Mouse (Mus musculus): ENCODE measurements around the gene Fam49a. TPM values are rescaled to one million over a fixed set of nuclear protein-coding genes. Genes with fewer than 3 reads are reported as not detected.
A peak's percentile ranks its signal among the peaks of the same experiment; 100 is the strongest.
"Not testable (repeated sequence)": the region's sequence is repeated elsewhere in the genome, so short reads cannot be mapped to it uniquely, and the experiment has no call there.

The Fam49a gene
- polyA plus RNA-seq, 1 experiment from 2014 or later: 6.8 TPM

- no peak overlapping the region for H3K4me3 ChIP-seq (replicated peaks)
- 62% methylated on average over 3 of the region's 3 CpGs for WGBS
- H3K36me3 ChIP-seq: no peaks in the 10 kb centered on the region
- H3K9me3 ChIP-seq (replicated peaks): no peaks in the 10 kb centered on the region
- H3K4me2 ChIP-seq: no peak overlapping the region
- no peak overlapping the region for H3K9ac ChIP-seq
- no peak for ATAC-seq (replicated peaks; ENCODE audit: low FRiP score)
- no peaks in the 10 kb centered on the region for H3K27me3 ChIP-seq
- H3K27ac ChIP-seq: no peak overlapping the region
- no peaks in the 10 kb centered on the region for H3K4me1 ChIP-seq
Observed at GRCm38 (mm10) chr12:12239502-12239901, 22.4 kb upstream of the Fam49a start.

GRCm38 (mm10) chr12:12243148-12243547 lies 18.8 kb upstream of the Fam49a start:
- Histone ChIP-seq H3K27ac (no peak overlapping the region), H3K9me3 (replicated peaks) (no peaks in the 10 kb centered on the region), H3K4me3 (replicated peaks) (no peak overlapping the region), H3K36me3 (no peaks in the 10 kb centered on the region), H3K9ac (no peak overlapping the region), H3K27me3 (no peaks in the 10 kb centered on the region), H3K4me2 (no peak overlapping the region), H3K4me1 (no peaks in the 10 kb centered on the region)
- no peak for ATAC-seq (replicated peaks; ENCODE audit: low FRiP score)
- WGBS: 68% methylated on average over 3 of the region's 3 CpGs

GRCm38 (mm10) chr12:12247023-12247422 lies 14.9 kb upstream of the Fam49a start:
- not testable (repeated sequence) for H3K4me3 ChIP-seq (replicated peaks); H3K9me3 ChIP-seq (replicated peaks); H3K27me3 ChIP-seq; H3K4me1 ChIP-seq; ATAC-seq (replicated peaks; ENCODE audit: low FRiP score); H3K36me3 ChIP-seq; H3K9ac ChIP-seq; H3K27ac ChIP-seq; H3K4me2 ChIP-seq
- 90% methylated on average over 4 of the region's 4 CpGs for WGBS

- H3K4me2 ChIP-seq: no peak overlapping the region
- 46% methylated on average over 2 of the region's 2 CpGs for WGBS
- no peaks in the 10 kb centered on the region for H3K27me3 ChIP-seq
- H3K27ac ChIP-seq: no peak overlapping the region
- no peaks in the 10 kb centered on the region for H3K4me1 ChIP-seq
- H3K36me3 ChIP-seq: no peaks in the 10 kb centered on the region
- no peak overlapping the region for H3K4me3 ChIP-seq (replicated peaks)
- ATAC-seq (replicated peaks; ENCODE audit: low FRiP score): no peak
- H3K9me3 ChIP-seq (replicated peaks): no peaks in the 10 kb centered on the region
- no peak overlapping the region for H3K9ac ChIP-seq
Observed at GRCm38 (mm10) chr12:12249521-12249920, 12.4 kb upstream of the Fam49a start.

- Histone ChIP-seq H3K36me3 (no peaks in the 10 kb centered on the region), H3K4me2 (no peak overlapping the region), H3K9me3 (replicated peaks) (no peaks in the 10 kb centered on the region), H3K27ac (no peak overlapping the region), H3K4me1 (no peaks in the 10 kb centered on the region), H3K4me3 (replicated peaks) (no peak overlapping the region), H3K9ac (no peak overlapping the region), H3K27me3 (no peaks in the 10 kb centered on the region; the same call in 1 of the 2 replicates)
- WGBS: 33% methylated on average over 5 of the region's 5 CpGs
- no peak for ATAC-seq (replicated peaks; ENCODE audit: low FRiP score)
Observed at GRCm38 (mm10) chr12:12253526-12253925, 8.4 kb upstream of the Fam49a start.

- no peak for ATAC-seq (replicated peaks; ENCODE audit: low FRiP score)
- Histone ChIP-seq H3K36me3 (no peaks in the 10 kb centered on the region), H3K4me2 (no peak overlapping the region), H3K4me3 (replicated peaks) (no peak overlapping the region), H3K4me1 (no peaks in the 10 kb centered on the region), H3K9ac (no peak overlapping the region), H3K9me3 (replicated peaks) (no peaks in the 10 kb centered on the region), H3K27ac (no peak overlapping the region), H3K27me3 (no peaks in the 10 kb centered on the region; the same call in 1 of the 2 replicates)
- 90% methylated on average over 4 of the region's 4 CpGs for WGBS
Observed at GRCm38 (mm10) chr12:12254139-12254538, 7.8 kb upstream of the Fam49a start.

- H3K4me3 ChIP-seq (replicated peaks): peak overlapping the region; percentile 77; the same call in 1 of the 2 replicates
- H3K9me3 ChIP-seq (replicated peaks): no peaks in the 10 kb centered on the region
- no peaks in the 10 kb centered on the region for H3K27me3 ChIP-seq
- no peaks in the 10 kb centered on the region for H3K36me3 ChIP-seq
- H3K4me2 ChIP-seq: peak overlapping the region; percentile 92
- WGBS: 74% methylated on average over 9 of the region's 9 CpGs
- ATAC-seq (replicated peaks; ENCODE audit: low FRiP score): peak; percentile 34
- no peak overlapping the region for H3K27ac ChIP-seq
- no peak overlapping the region for H3K9ac ChIP-seq
- peaks cover 18% of the 10 kb centered on the region for H3K4me1 ChIP-seq
Observed at GRCm38 (mm10) chr12:12260979-12261960, 669 bp upstream of the Fam49a start.

GRCm38 (mm10) chr12:12263371-12263791 lies 1.4 kb downstream of the Fam49a start:
- no peaks in the 10 kb centered on the region for H3K27me3 ChIP-seq
- H3K36me3 ChIP-seq: no peaks in the 10 kb centered on the region
- peak overlapping the region; percentile 92 for H3K4me2 ChIP-seq
- H3K9ac ChIP-seq: no peak overlapping the region
- peak; percentile 9; the same call in 1 of the 2 replicates for ATAC-seq (replicated peaks; ENCODE audit: low FRiP score)
- peak overlapping the region; percentile 77 for H3K4me3 ChIP-seq (replicated peaks)
- no peaks in the 10 kb centered on the region for H3K9me3 ChIP-seq (replicated peaks)
- peaks cover 18% of the 10 kb centered on the region for H3K4me1 ChIP-seq
- no peak overlapping the region for H3K27ac ChIP-seq
- WGBS: 0% methylated on average over 1 of the region's 1 CpGs

GRCm38 (mm10) chr12:12264151-12264550 lies 2.2 kb downstream of the Fam49a start:
- Histone ChIP-seq H3K4me1 (peaks cover 18% of the 10 kb centered on the region), H3K9ac (no peak overlapping the region), H3K9me3 (replicated peaks) (no peaks in the 10 kb centered on the region), H3K4me2 (no peak overlapping the region), H3K27ac (no peak overlapping the region), H3K36me3 (no peaks in the 10 kb centered on the region), H3K4me3 (replicated peaks) (no peak overlapping the region), H3K27me3 (no peaks in the 10 kb centered on the region)
- 71% methylated on average over 5 of the region's 5 CpGs for WGBS
- no peak for ATAC-seq (replicated peaks; ENCODE audit: low FRiP score)

- H3K9me3 ChIP-seq (replicated peaks): no peaks in the 10 kb centered on the region
- peaks cover 18% of the 10 kb centered on the region for H3K4me1 ChIP-seq
- H3K9ac ChIP-seq: no peak overlapping the region
- H3K4me2 ChIP-seq: no peak overlapping the region
- no peak for ATAC-seq (replicated peaks; ENCODE audit: low FRiP score)
- no peaks in the 10 kb centered on the region for H3K36me3 ChIP-seq
- no peaks in the 10 kb centered on the region for H3K27me3 ChIP-seq
- WGBS: 47% methylated on average over 1 of the region's 1 CpGs
- H3K27ac ChIP-seq: no peak overlapping the region
- no peak overlapping the region for H3K4me3 ChIP-seq (replicated peaks)
Observed at GRCm38 (mm10) chr12:12266552-12266951, 4.6 kb downstream of the Fam49a start.

GRCm38 (mm10) chr12:12270495-12270894 lies 8.6 kb downstream of the Fam49a start:
- no peaks in the 10 kb centered on the region for H3K4me1 ChIP-seq
- H3K9me3 ChIP-seq (replicated peaks): no peaks in the 10 kb centered on the region
- ATAC-seq (replicated peaks; ENCODE audit: low FRiP score): no peak
- H3K4me3 ChIP-seq (replicated peaks): no peak overlapping the region
- no peak overlapping the region for H3K9ac ChIP-seq
- no peaks in the 10 kb centered on the region for H3K36me3 ChIP-seq
- WGBS: 83% methylated on average over 3 of the region's 3 CpGs
- no peak overlapping the region for H3K4me2 ChIP-seq
- no peak overlapping the region for H3K27ac ChIP-seq
- H3K27me3 ChIP-seq: no peaks in the 10 kb centered on the region

- Histone ChIP-seq H3K9ac (no peak overlapping the region), H3K36me3 (no peaks in the 10 kb centered on the region), H3K4me2 (no peak overlapping the region), H3K9me3 (replicated peaks) (no peaks in the 10 kb centered on the region), H3K27me3 (no peaks in the 10 kb centered on the region), H3K4me3 (replicated peaks) (no peak overlapping the region), H3K4me1 (no peaks in the 10 kb centered on the region), H3K27ac (no peak overlapping the region)
- no peak for ATAC-seq (replicated peaks; ENCODE audit: low FRiP score)
- 31% methylated on average over 6 of the region's 6 CpGs for WGBS
Observed at GRCm38 (mm10) chr12:12274115-12274514, 12.2 kb downstream of the Fam49a start.

Data from kidney, embryonic 15.5 days (tissue).